Mouse (Mus musculus): Measurements from ENCODE around the gene Nxpe3.

GRCm38 (mm10) chr16:55823398-55824155 lies 71.5 kb downstream of the Nxpe3 start:
- TF ChIP-seq CTCF (IDR thresholded peaks at IDR 0.05), result no peak
- TF ChIP-seq POLR2A (IDR thresholded peaks at IDR 0.05; ENCODE audit: insufficient read depth, low read depth, low read length), result no peak
